11 mouse cellular contexts compared by ENCODE assay signal in the genomic region with DNA sequence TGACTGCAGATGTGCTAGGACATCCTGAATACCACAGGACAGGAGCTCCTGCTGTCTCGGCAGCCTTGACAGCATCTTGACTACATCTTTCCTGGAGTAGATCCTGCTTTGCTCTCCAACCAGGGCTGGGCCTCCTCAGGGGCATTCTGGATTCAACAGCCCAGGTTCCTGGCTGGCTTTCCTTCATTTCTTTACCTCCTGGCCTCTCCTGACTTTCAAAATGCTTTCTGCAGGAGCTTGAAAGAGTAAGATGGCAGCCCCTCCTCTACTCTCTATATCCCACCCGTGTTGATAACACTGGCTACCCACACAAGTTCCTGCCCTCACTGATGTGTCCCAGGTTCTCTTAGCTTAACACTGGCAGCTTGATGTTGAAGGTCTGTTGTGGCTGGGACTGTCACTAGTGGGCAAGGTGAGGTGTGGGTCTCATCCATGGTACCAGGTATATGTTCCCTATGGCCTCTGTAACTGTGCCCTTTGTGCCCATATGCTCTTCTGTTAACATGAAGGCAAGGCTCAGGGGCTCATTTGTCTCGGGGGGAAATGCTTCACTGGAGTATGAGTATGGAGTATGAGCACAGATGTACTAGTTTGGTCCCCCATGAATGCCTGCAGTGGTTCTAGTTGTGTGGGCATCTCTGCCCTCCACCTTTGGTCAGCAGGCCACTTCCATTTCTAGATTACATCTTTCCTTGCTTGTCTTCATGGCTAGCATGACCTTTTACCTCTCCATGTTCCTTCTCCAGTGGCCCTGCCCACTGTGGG. TPM values are rescaled to one million over a fixed set of nuclear protein-coding genes. Genes with fewer than 3 reads are reported as not detected.
"Had no signal": no experiment of that assay in that cellular context is flagged by ENCODE, and none has a peak within 500 bp of the region (broad histone marks: within the 10 kb centered on the region; RNA-seq: fewer than 3 reads in every experiment).

No protein-coding gene starts in this region.

- H3K9ac ChIP-seq: intestine, embryonic 15.5 days; kidney, embryonic 15.5 days; liver, embryonic 12.5 days; lung, embryonic 15.5 days; midbrain, embryonic 13.5 days; neural tube, embryonic 13.5 days had no signal

- H3K9me3 ChIP-seq: intestine, embryonic 15.5 days; kidney, embryonic 15.5 days; liver, embryonic 12.5 days; lung, embryonic 15.5 days; megakaryocyte, embryonic 14.5 days; midbrain, embryonic 13.5 days; neural tube, embryonic 13.5 days had no signal

- ATAC-seq: liver, embryonic 12.5 days had no signal

- H3K4me2 ChIP-seq: intestine, embryonic 15.5 days; kidney, embryonic 15.5 days; liver, embryonic 12.5 days; lung, embryonic 15.5 days; midbrain, embryonic 13.5 days; neural tube, embryonic 13.5 days had no signal

- H3K4me1 ChIP-seq: intestine, embryonic 15.5 days; kidney, embryonic 15.5 days; liver, embryonic 12.5 days; lung, embryonic 15.5 days; megakaryocyte, embryonic 14.5 days; midbrain, embryonic 13.5 days; neural tube, embryonic 13.5 days had no signal

- H3K27ac ChIP-seq: hindbrain, postnatal 0 days; intestine, embryonic 15.5 days; kidney, embryonic 15.5 days; liver, embryonic 12.5 days; lung, embryonic 15.5 days; macrophage; midbrain, embryonic 13.5 days; neural tube, embryonic 13.5 days had no signal

- H3K4me3 ChIP-seq: intestine, embryonic 15.5 days; kidney, embryonic 15.5 days; liver, embryonic 12.5 days; lung, embryonic 15.5 days; megakaryocyte, embryonic 14.5 days; midbrain, embryonic 13.5 days; neural tube, embryonic 13.5 days had no signal

- H3K36me3 ChIP-seq: intestine, embryonic 15.5 days; kidney, embryonic 15.5 days; liver, embryonic 12.5 days; lung, embryonic 15.5 days; midbrain, embryonic 13.5 days; neural tube, embryonic 13.5 days had no signal

- H3K27me3 ChIP-seq: lung, embryonic 15.5 days had no signal

RNA-seq across cellular contexts. Expression of a gene that starts 16.7 kb away (rescaled TPM):
- total RNA-seq: monocyte, adult 5-6 weeks had no signal
- polyA plus RNA-seq: liver, embryonic 12.5 days; liver, embryonic 16.5 days; macrophage had no signal
